Mouse (Mus musculus) erythroid progenitor cell, adult 5-6 weeks (primary cell): ENCODE data around the gene Trpv1. TPM values are rescaled to one million over a fixed set of nuclear protein-coding genes. Genes with fewer than 3 reads are reported as not detected.
A peak's percentile ranks its signal among the peaks of the same experiment; 100 is the strongest.

Experiments
- ATAC-seq: replicated peaks from 2 replicates; pipeline ENCODE4 v1.8.0; 2016; ENCODE audit warnings: moderate number of reproducible peaks, mild to moderate bottlenecking, moderate TSS enrichment, inconsistent platforms; ENCODE audit not compliant: poor library complexity, low FRiP score, severe bottlenecking
- total RNA-seq, 2 experiments: library from RNA; stranded (forward) in 1 of 2; stranded (reverse) in 1 of 2; fragments of 150-400 nt in 1 of 2; fragments of 186-747, 209-891 nt in 1 of 2; gene quantifications; 2 replicates each; pipeline versions ENCODE4 v1.2.3 to v1.2.4; 2015 to 2017; ENCODE audit warnings: low replicate concordance in 2 of 2

The Trpv1 gene
- not detected in 2 replicates for total RNA-seq (2015; ENCODE audit: low replicate concordance)
- not detected in 2 replicates for total RNA-seq (2017; ENCODE audit: low replicate concordance)

DNA sequence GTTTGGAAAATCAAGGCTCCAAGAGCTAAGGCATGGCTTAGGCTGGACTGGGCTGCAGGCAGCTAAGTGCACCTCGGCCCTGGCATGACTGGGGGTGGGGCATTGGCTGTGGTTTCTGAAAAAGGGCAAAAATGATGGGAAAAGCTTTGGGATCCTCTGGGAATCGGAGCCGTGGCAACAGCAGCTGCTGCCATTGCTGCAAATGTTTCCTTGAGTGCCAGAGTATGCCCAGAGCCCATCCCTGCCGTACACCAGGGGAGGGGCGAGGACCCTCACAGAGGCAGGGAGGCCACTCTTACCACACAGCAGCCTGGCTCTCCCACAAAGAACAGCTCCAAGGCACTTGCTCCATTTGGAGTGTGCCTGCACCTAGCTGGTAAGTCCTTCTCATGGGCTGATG lies at the start of gene Trpv1:
Gene Trpv1 (plus strand): TSS at position 301 of the 400 bp plus-strand sequence.
- no peak for ATAC-seq

- ATAC-seq = no peak
These were observed 48.0 kb upstream of the Trpv1 start for GRCm38 (mm10) chr11:73185872-73186615.

DNA sequence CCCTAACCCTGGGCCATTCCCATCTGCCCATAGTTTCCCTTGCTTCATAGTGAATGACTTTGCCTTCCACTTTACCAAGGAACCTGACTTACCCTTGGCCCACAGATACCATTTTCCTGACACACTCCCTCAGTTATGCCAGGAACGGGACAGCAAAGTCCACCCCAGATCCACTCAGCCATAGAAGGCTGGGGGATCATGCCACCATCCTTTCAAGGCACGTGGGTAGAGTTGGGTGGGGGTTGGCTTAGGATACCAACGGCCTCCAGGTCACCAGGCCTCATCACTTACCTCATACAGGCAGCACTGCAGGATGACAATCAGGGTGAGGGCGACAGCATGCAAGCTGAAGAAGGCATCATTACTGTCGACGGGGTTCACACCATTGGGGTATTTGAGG lies 46.9 kb upstream of the Trpv1 start:
- no peak for ATAC-seq

GRCm38 (mm10) chr11:73193047-73193446 lies 41.0 kb upstream of the Trpv1 start:
- no peak for ATAC-seq

DNA sequence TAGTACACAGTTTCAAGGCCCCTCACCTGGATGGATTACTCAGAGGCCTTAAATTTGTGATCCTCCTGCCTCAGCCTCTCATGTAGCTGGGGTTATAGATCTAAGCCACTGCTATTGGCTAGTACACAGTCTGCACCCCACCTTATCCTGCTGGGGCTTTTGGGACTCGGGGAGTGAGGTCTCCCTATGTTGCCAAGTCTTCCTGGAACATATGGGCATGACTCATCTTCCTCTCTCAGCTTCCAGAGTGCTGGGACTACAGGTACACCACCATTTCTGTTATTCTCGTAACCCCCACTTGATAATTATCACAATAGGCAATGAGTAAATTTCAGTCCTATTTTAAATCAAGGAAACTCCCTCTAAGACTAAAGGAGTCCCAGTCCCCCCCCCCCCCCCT lies 39.6 kb upstream of the Trpv1 start:
- ATAC-seq = no peak

DNA sequence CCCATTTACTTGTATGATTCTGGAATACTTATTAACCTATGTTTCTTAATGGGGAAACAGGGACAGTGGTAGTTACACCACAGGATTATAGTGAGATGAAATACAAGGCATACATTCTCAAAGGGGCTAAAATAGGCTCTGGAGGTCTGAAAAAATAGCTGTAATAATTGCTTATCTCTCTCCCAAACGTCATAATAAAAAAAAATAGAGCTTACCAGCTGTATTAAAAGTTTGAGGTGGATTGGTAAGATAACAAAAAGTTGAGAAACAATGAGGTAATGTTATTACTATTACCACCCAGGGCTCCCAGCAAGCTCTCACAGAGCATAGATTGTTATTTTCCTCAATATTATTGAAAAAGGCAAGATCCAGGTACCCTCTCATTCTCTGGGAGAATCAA lies 35.9 kb upstream of the Trpv1 start:
- ATAC-seq = no peak

DNA sequence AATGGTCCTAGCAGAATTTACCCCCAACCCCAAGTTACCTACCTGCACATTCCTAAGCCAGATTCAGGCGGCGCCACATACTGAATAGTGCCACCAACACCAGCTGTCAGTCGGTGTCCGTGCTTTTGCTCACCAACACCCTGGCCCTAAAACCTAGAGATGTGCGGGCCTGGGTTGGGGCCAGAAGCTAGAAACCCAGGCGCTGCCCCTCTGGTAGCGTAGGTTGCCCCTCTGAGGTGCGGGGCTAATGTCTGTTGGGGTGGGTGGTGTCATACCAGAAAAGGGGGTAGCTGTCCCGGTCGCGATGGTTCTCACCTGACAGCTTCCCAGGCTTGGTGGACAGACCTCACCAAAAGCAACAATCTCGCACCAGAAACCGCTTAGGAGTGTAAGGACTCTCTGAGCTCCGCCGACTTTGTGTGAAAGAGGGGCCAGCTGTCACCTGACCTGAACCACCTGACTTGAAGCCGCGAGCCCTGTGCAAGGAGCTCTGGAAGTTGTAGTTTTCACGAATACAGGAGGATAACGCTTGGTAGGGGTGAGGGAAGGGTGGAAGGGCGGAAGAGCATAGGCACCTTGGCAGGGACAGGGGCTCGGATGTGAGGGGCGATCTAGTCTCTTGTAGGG lies 35.4 kb upstream of the Trpv1 start, which contains the start of gene Ctns:
Gene Ctns (minus strand): TSS at position 440 of the 627 bp plus-strand sequence.
- peak; percentile 93 for ATAC-seq

DNA sequence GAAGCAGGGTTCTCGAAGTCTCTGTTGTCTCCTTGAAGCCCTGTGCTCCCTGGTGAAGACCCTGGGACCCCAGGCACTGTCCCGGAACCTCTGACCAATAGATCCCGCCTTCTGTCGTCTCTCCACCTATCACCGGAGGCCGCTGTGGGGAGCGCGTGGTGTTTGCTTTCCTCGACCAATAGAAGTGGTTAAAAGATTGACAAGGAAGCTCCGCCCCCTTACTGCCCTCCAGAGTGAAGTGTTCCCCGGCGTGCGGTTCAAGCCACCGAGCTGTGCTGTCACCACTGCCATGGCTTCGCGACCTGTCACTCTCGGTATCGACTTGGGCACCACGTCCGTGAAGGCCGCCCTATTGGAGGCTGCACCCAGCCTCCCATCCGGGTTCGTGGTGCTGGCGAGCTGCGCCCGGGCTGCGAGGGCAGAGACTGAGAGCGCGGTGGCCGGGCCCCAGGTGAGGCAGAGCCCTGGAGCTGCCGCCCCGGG lies 34.8 kb upstream of the Trpv1 start, which contains the start of gene Shpk:
Gene Shpk (plus strand): TSS at position 231 of the 483 bp plus-strand sequence.
- ATAC-seq = peak; percentile 96

DNA sequence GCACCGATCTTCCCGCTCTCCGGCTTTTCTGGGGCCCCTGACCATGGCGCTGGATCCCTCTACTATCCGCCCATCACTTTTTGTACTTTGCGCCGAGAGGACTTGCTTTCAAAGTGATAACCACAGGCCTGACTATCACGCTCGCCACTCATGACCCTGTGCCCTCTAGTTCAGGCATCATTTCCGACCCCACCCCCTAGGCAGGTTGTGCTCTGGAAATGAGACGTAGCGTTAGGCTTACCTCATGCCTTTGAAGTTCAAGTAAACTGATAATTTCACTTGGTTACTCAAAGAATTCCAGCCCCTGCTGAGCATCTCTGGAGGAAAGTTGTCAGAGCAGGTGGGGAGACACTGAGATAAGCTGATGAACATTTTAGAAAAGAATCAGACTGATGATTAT lies 34.2 kb upstream of the Trpv1 start:
- ATAC-seq = no peak

DNA sequence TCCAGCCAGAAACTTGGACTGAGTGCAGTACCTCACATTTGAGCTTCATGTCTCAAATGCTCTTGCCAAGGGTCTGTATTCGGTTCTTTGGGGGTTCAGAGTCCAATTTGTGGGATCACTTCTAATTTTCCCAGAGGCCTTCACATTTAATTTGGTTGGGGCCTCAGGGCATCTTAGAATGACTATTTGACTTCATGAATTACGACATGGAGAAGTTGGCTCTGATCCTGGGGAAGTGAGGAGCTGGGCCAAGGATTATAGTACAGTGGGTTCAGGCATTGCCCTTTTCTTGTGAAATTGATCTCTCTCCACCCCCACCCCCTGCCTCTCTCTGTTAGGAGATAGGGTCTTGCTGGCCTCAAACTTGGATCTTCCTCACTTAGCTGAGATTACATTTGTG lies 33.1 kb upstream of the Trpv1 start:
- no peak for ATAC-seq

DNA sequence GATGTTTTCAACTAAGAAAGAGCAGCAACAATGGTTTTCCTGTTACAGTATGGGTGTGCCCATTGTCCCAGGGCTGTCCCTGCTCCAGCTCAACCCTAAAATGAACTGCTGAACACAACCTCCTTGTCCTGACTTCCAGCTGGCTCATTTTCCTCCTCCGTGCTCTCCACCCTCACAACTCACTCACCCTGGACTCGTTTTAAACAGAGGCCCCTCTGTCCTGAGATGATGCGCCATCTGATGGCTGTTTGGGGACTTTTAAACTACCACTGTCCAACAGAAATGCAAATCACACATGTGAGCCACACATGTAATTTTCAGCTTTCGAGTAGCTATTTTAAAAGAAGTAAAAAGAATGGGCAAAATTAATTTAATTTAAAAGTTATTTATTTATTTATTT lies 32.5 kb upstream of the Trpv1 start:
- no peak for ATAC-seq

- no peak for ATAC-seq
These were observed 30.2 kb upstream of the Trpv1 start for GRCm38 (mm10) chr11:73203895-73204294.

DNA sequence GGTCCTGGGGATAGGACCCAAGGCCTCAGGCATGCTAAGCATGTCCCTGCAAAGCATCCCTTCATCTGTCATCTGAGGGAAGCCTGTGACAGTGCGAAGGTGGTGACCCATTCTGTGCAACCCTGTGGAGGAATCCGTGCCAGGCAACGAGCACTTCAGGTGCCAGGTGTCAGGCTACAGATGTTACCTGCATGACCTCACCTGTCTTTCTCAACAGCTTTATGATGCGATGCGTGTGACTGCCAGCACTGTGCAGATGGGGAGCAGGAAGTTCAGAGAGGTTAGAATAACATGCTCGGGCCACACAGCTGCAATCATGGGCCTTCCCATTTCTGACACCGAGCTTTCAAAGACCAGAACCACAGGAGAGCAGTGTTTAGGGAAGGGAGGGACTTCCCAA lies 28.9 kb upstream of the Trpv1 start:
- no peak for ATAC-seq

- no peak; the same call in 1 of the 2 replicates for ATAC-seq
These were observed 26.5 kb upstream of the Trpv1 start for GRCm38 (mm10) chr11:73207621-73208020.

DNA sequence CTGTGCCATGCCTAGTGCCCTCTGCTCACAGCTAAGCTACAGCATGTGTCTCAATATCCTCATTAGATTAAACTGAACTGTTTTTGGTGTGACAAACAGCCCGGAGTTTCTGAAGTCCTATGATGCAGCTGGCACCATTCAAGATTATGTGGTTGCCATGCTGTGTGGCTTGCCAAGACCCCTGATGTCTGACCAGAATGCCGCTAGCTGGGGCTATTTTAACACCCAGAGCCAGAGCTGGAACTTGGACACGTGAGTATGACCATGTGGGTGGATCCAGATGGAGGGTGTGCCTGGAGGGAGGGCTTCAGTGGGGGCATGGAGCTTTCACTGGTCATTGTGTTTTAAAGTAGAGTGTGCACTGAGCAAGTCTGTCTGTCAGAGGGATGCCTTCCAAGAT lies 20.1 kb upstream of the Trpv1 start:
- no peak for ATAC-seq

DNA sequence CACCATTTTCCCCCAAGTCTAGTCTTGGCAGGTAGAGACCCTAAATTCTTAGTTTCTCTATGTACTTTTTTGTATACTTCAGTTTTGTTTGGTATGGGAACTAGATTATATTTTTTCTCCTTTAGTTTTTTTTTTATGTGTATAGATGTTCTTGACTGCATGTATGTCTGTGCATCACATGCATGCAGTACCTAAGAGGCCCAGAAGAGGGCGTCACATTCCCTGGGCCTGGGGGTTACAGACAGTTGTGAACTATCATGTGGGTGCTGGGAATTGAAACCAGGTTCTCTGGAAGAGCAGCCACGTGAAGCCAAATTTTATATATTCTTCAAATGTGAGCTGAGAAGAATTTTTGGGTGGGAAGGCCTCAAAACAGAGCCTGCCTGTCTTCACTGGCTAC lies 14.4 kb upstream of the Trpv1 start:
- ATAC-seq = no peak

DNA sequence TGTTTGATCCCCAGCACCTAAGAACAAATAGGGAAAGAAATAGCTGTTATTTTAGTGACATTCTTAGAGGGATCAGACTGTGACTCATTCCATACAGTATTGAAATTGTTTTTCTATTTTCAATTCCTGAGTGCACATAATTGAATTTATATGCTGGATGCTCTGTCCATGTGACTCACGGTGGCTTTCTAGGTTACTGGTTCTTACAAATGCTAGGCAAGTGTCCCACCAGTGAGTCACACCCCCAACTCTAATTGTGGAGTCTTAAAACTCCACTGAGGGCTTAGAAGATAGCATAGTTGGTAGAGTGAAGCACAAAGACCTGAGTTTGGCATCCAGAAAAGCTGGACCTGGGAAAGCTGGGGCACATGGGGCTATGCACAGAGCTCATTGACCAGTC lies 13.4 kb upstream of the Trpv1 start:
- ATAC-seq = no peak

- ATAC-seq = no peak
These were observed 11.2 kb upstream of the Trpv1 start for GRCm38 (mm10) chr11:73222846-73223245.

DNA sequence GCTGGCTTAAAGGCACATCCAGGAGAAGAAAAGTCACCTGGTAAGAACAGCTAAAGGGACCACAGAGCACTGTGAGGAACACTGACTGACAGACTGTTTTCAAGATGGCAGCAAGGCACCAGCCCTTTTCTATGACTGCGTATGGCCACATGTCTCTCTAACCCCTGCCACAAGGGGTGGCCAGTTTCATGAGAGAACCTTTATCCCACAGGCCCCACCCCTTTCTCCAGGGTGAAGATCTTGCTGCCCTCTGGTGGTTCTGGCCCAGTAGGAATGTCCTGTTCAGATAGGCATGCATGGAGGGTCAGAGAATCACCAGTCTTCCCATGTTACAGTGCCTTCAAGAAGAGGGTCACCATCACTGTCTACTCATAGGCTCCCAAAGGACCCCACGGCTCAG lies 10.1 kb upstream of the Trpv1 start:
- ATAC-seq = 0 out of 2 replicates have a peak, but pooled peaks have one; percentile 19

DNA sequence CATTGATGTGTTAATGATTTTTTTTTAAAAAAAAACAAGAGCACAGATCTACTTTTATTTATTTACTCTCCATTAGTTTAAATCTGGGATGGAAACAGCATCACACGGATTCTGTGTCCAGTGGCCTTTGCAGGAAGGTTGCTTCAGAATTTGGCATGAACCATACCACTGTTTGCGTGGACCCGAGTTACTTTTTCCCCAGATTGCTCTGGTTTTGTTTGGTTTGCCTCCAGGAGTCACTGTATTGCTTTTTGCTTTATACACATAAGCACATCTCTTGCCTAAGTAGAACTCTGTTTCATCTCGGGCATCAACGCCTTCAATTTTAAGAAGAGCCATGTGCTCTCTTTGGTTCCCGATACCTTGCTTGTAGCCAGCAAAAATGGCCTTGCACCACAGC lies 8.2 kb upstream of the Trpv1 start:
- no peak for ATAC-seq

- ATAC-seq = no peak
These were observed 5.2 kb upstream of the Trpv1 start for GRCm38 (mm10) chr11:73228881-73229280.
